In genomic region chr5:115535635-115536034, GRCm38 (mm10) we compare ENCODE assay signal across 8 mouse cellular contexts. TPM values are rescaled to one million over a fixed set of nuclear protein-coding genes. Genes with fewer than 3 reads are reported as not detected.
DNase-seq lines count a peak whose midpoint lies in the region; ATAC-seq and TF ChIP-seq lines count a peak whose summit lies in the region.

No protein-coding gene starts in this region.

- no peaks in the 10 kb centered on the region for H3K36me3 ChIP-seq in kidney, postnatal 0 days (ENCODE audit: insufficient read depth, low read length)
- H3K36me3 ChIP-seq in liver, embryonic 13.5 days = no peaks in the 10 kb centered on the region
- no peaks in the 10 kb centered on the region for H3K36me3 ChIP-seq in stomach, embryonic 14.5 days (ENCODE audit: control insufficient read depth, insufficient read depth, low read length)

- WGBS in kidney, postnatal 0 days = 19% methylated on average over 7 of the region's 7 CpGs
- WGBS in liver, embryonic 13.5 days (ENCODE audit: insufficient replicate concordance) = 13% methylated on average over 7 of the region's 7 CpGs
- WGBS in stomach, embryonic 14.5 days = 35% methylated on average over 7 of the region's 7 CpGs

- intact Hi-C loops in gastrocnemius, adult 2 months (cut with DNase I) = no loop called here

- no peaks in the 10 kb centered on the region for H3K27me3 ChIP-seq in kidney, postnatal 0 days (ENCODE audit: insufficient read depth, low read length)
- H3K27me3 ChIP-seq in liver, embryonic 13.5 days = no peaks in the 10 kb centered on the region
- no peaks in the 10 kb centered on the region for H3K27me3 ChIP-seq in stomach, embryonic 14.5 days (ENCODE audit: control insufficient read depth, insufficient read depth, low read length)

- no peak overlapping the region for H3K4me3 ChIP-seq in kidney, postnatal 0 days (replicated peaks; ENCODE audit: low read depth, low read length)
- H3K4me3 ChIP-seq in gastrocnemius, adult 2 months = peak overlapping the region; percentile 56
- no peak overlapping the region for H3K4me3 ChIP-seq in liver, embryonic 13.5 days (replicated peaks)
- H3K4me3 ChIP-seq in stomach, embryonic 14.5 days (ENCODE audit: low read depth, low read length) = no peak overlapping the region

- no peak for DNase-seq in kidney, postnatal 0 days (ENCODE audit: low spot score)
- no peak for DNase-seq in kidney, adult 8-10 months
- DNase-seq in gastrocnemius, adult 2 months = peak; percentile 82
- no peak for DNase-seq in liver, embryonic 13.5 days
- DNase-seq in c-Kit-positive CD71-positive TER-119-positive erythroid progenitor cells, embryonic 14.5 days (ENCODE audit: low spot score) = no peak
- no peak for DNase-seq in frontal cortex, postnatal 10 days (ENCODE audit: low spot score in 2 of 2)
- no peak for DNase-seq in right cerebral cortex, postnatal 14 days

- no peak for TF ChIP-seq CTCF in kidney, postnatal 0 days (IDR thresholded peaks at IDR 0.05; ENCODE audit: low read depth)
- TF ChIP-seq CTCF in gastrocnemius, adult 2 months (IDR thresholded peaks at IDR 0.05) = no peak

- ATAC-seq in kidney, postnatal 0 days (replicated peaks; ENCODE audit: low FRiP score, low read depth) = no peak
- ATAC-seq in liver, embryonic 13.5 days (ENCODE audit: low read depth) = no peak
- ATAC-seq in stomach, embryonic 14.5 days (ENCODE audit: insufficient number of reproducible peaks, insufficient read depth, low FRiP score, low read depth) = no peak

- H3K9ac ChIP-seq in kidney, postnatal 0 days (ENCODE audit: low read depth, low read length) = 0 out of 2 replicates have a peak overlapping the region, but pooled peaks have one; percentile 1
- H3K9ac ChIP-seq in liver, embryonic 13.5 days = peak overlapping the region; percentile 5; the same call in 1 of the 2 replicates
- no peak overlapping the region for H3K9ac ChIP-seq in stomach, embryonic 14.5 days (replicated peaks; ENCODE audit: low read depth, low read length)

- no peaks in the 10 kb centered on the region for H3K9me3 ChIP-seq in kidney, postnatal 0 days (replicated peaks; ENCODE audit: low read length)
- H3K9me3 ChIP-seq in liver, embryonic 13.5 days (replicated peaks) = no peaks in the 10 kb centered on the region
- H3K9me3 ChIP-seq in stomach, embryonic 14.5 days (ENCODE audit: control insufficient read depth, low read depth, low read length) = no peaks in the 10 kb centered on the region

- peak overlapping the region; percentile 60; the same call in 1 of the 2 replicates for H3K27ac ChIP-seq in kidney, postnatal 0 days
- peak overlapping the region; percentile 94 for H3K27ac ChIP-seq in gastrocnemius, adult 2 months
- H3K27ac ChIP-seq in liver, embryonic 13.5 days = peak overlapping the region; percentile 35
- no peak overlapping the region; the same call in 1 of the 2 replicates for H3K27ac ChIP-seq in stomach, embryonic 14.5 days (ENCODE audit: low read length)

- H3K4me2 ChIP-seq in kidney, postnatal 0 days (ENCODE audit: low read length) = peak overlapping the region; percentile 13; the same call in 1 of the 2 replicates
- peak overlapping the region; percentile 26; the same call in 1 of the 2 replicates for H3K4me2 ChIP-seq in liver, embryonic 13.5 days
- 0 out of 2 replicates have a peak overlapping the region, but pooled peaks have one; percentile 10 for H3K4me2 ChIP-seq in stomach, embryonic 14.5 days (replicated peaks; ENCODE audit: low read depth, low read length)

- H3K4me1 ChIP-seq in kidney, postnatal 0 days (replicated peaks; ENCODE audit: insufficient read depth, low read length) = peaks cover 61% of the 10 kb centered on the region
- H3K4me1 ChIP-seq in liver, embryonic 13.5 days (replicated peaks) = peaks cover 85% of the 10 kb centered on the region
- peaks cover 59% of the 10 kb centered on the region for H3K4me1 ChIP-seq in stomach, embryonic 14.5 days (ENCODE audit: control insufficient read depth, insufficient read depth, low read length)

RNA-seq across cellular contexts. Expression of gene Rplp0, which starts 23.6 kb away (rescaled TPM):
- 1,459 and 1,525 TPM in 2 replicates for polyA plus RNA-seq in kidney, postnatal 0 days (2015; fragmentation: Nextera tagmentation; extraction: Ambion mirVana)
- total RNA-seq in gastrocnemius, adult 2 months (2021) = 100 to 1,000 TPM; 567 to 689 TPM
- polyA plus RNA-seq in liver, embryonic 13.5 days (2015; fragmentation: Nextera tagmentation; extraction: Ambion mirVana) = 1,664 and 1,673 TPM in 2 replicates
- polyA plus RNA-seq in stomach, embryonic 14.5 days (2014; fragmentation: Nextera tagmentation; extraction: Ambion mirVana) = 1,866 and 1,880 TPM in 2 replicates

RNA-seq across cellular contexts. Expression of gene Pxn, which starts 29.2 kb away (rescaled TPM):
- 48.3 and 53.1 TPM in 2 replicates for polyA plus RNA-seq in kidney, postnatal 0 days (2015; fragmentation: Nextera tagmentation; extraction: Ambion mirVana)
- 10 to 100 TPM; 79.2 to 95.2 TPM for total RNA-seq in gastrocnemius, adult 2 months (2021)
- 11.1 and 14.5 TPM in 2 replicates for polyA plus RNA-seq in liver, embryonic 13.5 days (2015; fragmentation: Nextera tagmentation; extraction: Ambion mirVana)
- 15.9 and 17.7 TPM in 2 replicates for polyA plus RNA-seq in stomach, embryonic 14.5 days (2014; fragmentation: Nextera tagmentation; extraction: Ambion mirVana)

RNA-seq across cellular contexts. Expression of gene Gcn1l1, which starts 29.4 kb away (rescaled TPM):
- polyA plus RNA-seq in kidney, postnatal 0 days (2015; fragmentation: Nextera tagmentation; extraction: Ambion mirVana) = 20.7 and 24.5 TPM in 2 replicates
- total RNA-seq in gastrocnemius, adult 2 months (2021) = 10 to 100 TPM; 31.3 to 31.9 TPM
- 18.7 and 19.3 TPM in 2 replicates for polyA plus RNA-seq in liver, embryonic 13.5 days (2015; fragmentation: Nextera tagmentation; extraction: Ambion mirVana)
- polyA plus RNA-seq in stomach, embryonic 14.5 days (2014; fragmentation: Nextera tagmentation; extraction: Ambion mirVana) = 42.3 TPM in 2 replicates

RNA-seq across cellular contexts. Expression of gene Sirt4, which starts 51.1 kb away (rescaled TPM):
- 19.6 and 20.2 TPM in 2 replicates for polyA plus RNA-seq in kidney, postnatal 0 days (2015; fragmentation: Nextera tagmentation; extraction: Ambion mirVana)
- total RNA-seq in gastrocnemius, adult 2 months (2021) = 10 to 100 TPM; 10.9 to 17.3 TPM
- polyA plus RNA-seq in liver, embryonic 13.5 days (2015; fragmentation: Nextera tagmentation; extraction: Ambion mirVana) = 5.6 and 6.1 TPM in 2 replicates
- polyA plus RNA-seq in stomach, embryonic 14.5 days (2014; fragmentation: Nextera tagmentation; extraction: Ambion mirVana) = 20.9 and 23.5 TPM in 2 replicates
